Mouse (Mus musculus) cortical plate, adult 2 months (tissue): ENCODE data around the gene Cacnb2.

ENCODE experiments used
- CTCF ChIP-seq: fragments of 200-500 bp; IDR thresholded peaks from 2 replicates; pipeline ENCODE4 v1.5.1; 2011; ENCODE audit warnings: mild to moderate bottlenecking, control low read depth, low read length; ENCODE audit not compliant: insufficient read depth; ENCODE audit errors: extremely low read depth
- POLR2A ChIP-seq: fragments of 200-500 bp; IDR thresholded peaks from 2 replicates; pipeline ENCODE4 v1.6.1; 2011; ENCODE audit warnings: mild to moderate bottlenecking, low read length, control low read depth; ENCODE audit not compliant: insufficient read depth; ENCODE audit errors: extremely low read depth

GRCm38 (mm10) chr2:14917585-14918247 is 314.8 kb downstream of the Cacnb2 start:
- TF ChIP-seq POLR2A (no peak), CTCF (no peak)
